Mouse (Mus musculus) CH12.LX (cell line): ENCODE results near the gene Cstb. TPM values are rescaled to one million over a fixed set of nuclear protein-coding genes. Genes with fewer than 3 reads are reported as not detected.
A peak's percentile ranks its signal among the peaks of the same experiment; 100 is the strongest.
"Not testable (repeated sequence)": the region's sequence is repeated elsewhere in the genome, so short reads cannot be mapped to it uniquely, and the experiment has no call there.

Source experiments
- DNase-seq: peaks from one replicate; pipeline ENCODE4 v3.0.0-alpha.2; 2013; ENCODE audit errors: extremely low read depth
- H3K27ac ChIP-seq: 2 replicates; pipeline ENCODE4 v1.5.1; 2012; ENCODE audit warnings: low read depth, mild to moderate bottlenecking, control low read depth, moderate library complexity; ENCODE audit not compliant: insufficient read depth
- H3K27me3 ChIP-seq: replicated peaks from 2 replicates; pipeline ENCODE3; 2012; ENCODE audit warnings: inconsistent platforms
- H3K36me3 ChIP-seq, 2 experiments: replicated peaks in 1 of 2; 2 replicates each; pipeline versions ENCODE3 to v1.6.1; 2012; ENCODE audit warnings: inconsistent platforms in 1 of 2, low read length in 1 of 2, mild to moderate bottlenecking in 1 of 2, mixed read lengths in 1 of 2, moderate library complexity in 1 of 2; ENCODE audit not compliant: control insufficient read depth in 1 of 2, insufficient read depth in 1 of 2
- H3K4me1 ChIP-seq, 2 experiments: 2 replicates each; pipeline ENCODE4 v1.6.1; 2012; ENCODE audit warnings: inconsistent platforms in 1 of 2, moderate library complexity in 1 of 2; ENCODE audit not compliant: insufficient read depth in 2 of 2, control insufficient read depth in 1 of 2
- H3K4me2 ChIP-seq: 2 replicates; pipeline ENCODE4 v1.6.1; 2012; ENCODE audit warnings: low read depth, mild to moderate bottlenecking, control low read depth; ENCODE audit not compliant: poor library complexity, insufficient read depth, severe bottlenecking
- H3K4me3 ChIP-seq, 3 experiments: fragments of 150-350 bp in 1 of 3; sonication (generic) in 1 of 3; replicated peaks in 1 of 3; 2 replicates each; pipeline versions ENCODE3 to v1.5.1; 2011 to 2012; ENCODE audit warnings: low read depth in 2 of 3, low read length in 2 of 3, mild to moderate bottlenecking in 2 of 3, moderate library complexity in 2 of 3, control low read depth in 1 of 3, improper control_type of control experiment in 1 of 3, inconsistent platforms in 1 of 3, mixed read lengths in 1 of 3; ENCODE audit not compliant: poor library complexity in 1 of 3
- H3K79me2 ChIP-seq: replicated peaks from 2 replicates; pipeline ENCODE4 v1.6.1; 2012; ENCODE audit warnings: mild to moderate bottlenecking, moderate library complexity; ENCODE audit not compliant: control insufficient read depth, poor library complexity, insufficient read depth, severe bottlenecking; ENCODE audit errors: extremely low read depth
- H3K9ac ChIP-seq: 2 replicates; pipeline ENCODE4 v1.6.1; 2012; ENCODE audit warnings: low read depth, mild to moderate bottlenecking, control low read depth, moderate library complexity; ENCODE audit not compliant: insufficient read depth
- H3K9me3 ChIP-seq: replicated peaks from 2 replicates; pipeline ENCODE3; 2012; ENCODE audit warnings: low read length, inconsistent platforms, mixed read lengths
- BHLHE40 ChIP-seq: IDR thresholded peaks from 2 replicates; pipeline ENCODE4 v1.6.1; 2011; ENCODE audit warnings: mild to moderate bottlenecking, low read depth, low read length, improper control_type of control experiment
- E2F4 ChIP-seq: IDR thresholded peaks from 2 replicates; pipeline ENCODE4 v1.6.1; 2011; ENCODE audit warnings: low read depth, low read length, improper control_type of control experiment; ENCODE audit not compliant: insufficient replicate concordance
- EP300 ChIP-seq: IDR thresholded peaks from 2 replicates; pipeline ENCODE4 v1.6.1; 2011; ENCODE audit warnings: low read length, improper control_type of control experiment
- ETS1 ChIP-seq: conservative IDR thresholded peaks from 2 replicates; pipeline ENCODE4 v1.6.1; 2012; ENCODE audit warnings: low read depth, mild to moderate bottlenecking, inconsistent platforms, low read length, improper control_type of control experiment, moderate library complexity
- GABPA ChIP-seq: IDR thresholded peaks from 2 replicates; pipeline ENCODE4 v1.6.1; 2012; ENCODE audit warnings: low read depth, low read length, improper control_type of control experiment, inconsistent platforms; ENCODE audit not compliant: insufficient replicate concordance
- IRF4 ChIP-seq: IDR thresholded peaks from 2 replicates; pipeline ENCODE4 v1.6.1; 2014; ENCODE audit warnings: low read depth, mild to moderate bottlenecking, inconsistent platforms, low read length, improper control_type of control experiment
- JUN ChIP-seq: IDR thresholded peaks from 2 replicates; pipeline ENCODE4 v1.6.1; 2011; ENCODE audit warnings: low read depth, mild to moderate bottlenecking, low read length, improper control_type of control experiment, moderate library complexity; ENCODE audit not compliant: insufficient read depth
- MAX ChIP-seq: IDR thresholded peaks from 2 replicates; pipeline ENCODE4 v1.6.1; 2011; ENCODE audit warnings: low read length, improper control_type of control experiment
- MAZ ChIP-seq: IDR thresholded peaks from 2 replicates; pipeline ENCODE4 v1.6.1; 2012; ENCODE audit warnings: low read depth, mild to moderate bottlenecking, inconsistent platforms, low read length, improper control_type of control experiment, moderate library complexity
- MEF2A ChIP-seq: IDR thresholded peaks from 2 replicates; pipeline ENCODE4 v1.6.1; 2014; ENCODE audit warnings: low read depth, mild to moderate bottlenecking, inconsistent platforms, low read length, improper control_type of control experiment, borderline replicate concordance
- MXI1 ChIP-seq: IDR thresholded peaks from 2 replicates; pipeline ENCODE4 v1.6.1; 2011; ENCODE audit warnings: mild to moderate bottlenecking, low read depth, low read length, improper control_type of control experiment
- MYC ChIP-seq: IDR thresholded peaks from 2 replicates; pipeline ENCODE4 v1.6.1; 2011; ENCODE audit warnings: low read depth, mild to moderate bottlenecking, improper control_type of control experiment, low read length
- NELFE ChIP-seq: IDR thresholded peaks from 2 replicates; pipeline ENCODE4 v1.6.1; 2011; ENCODE audit warnings: low read depth, low read length, improper control_type of control experiment
- NRF1 ChIP-seq: IDR thresholded peaks from 2 replicates; pipeline ENCODE4 v1.6.1; 2014; ENCODE audit warnings: low read depth, mild to moderate bottlenecking, inconsistent platforms, low read length, improper control_type of control experiment, moderate library complexity
- PAX5 ChIP-seq: IDR thresholded peaks from 2 replicates; pipeline ENCODE4 v1.6.1; 2012; ENCODE audit warnings: low read length, inconsistent platforms, mixed read lengths
- POLR2A ChIP-seq: IDR thresholded peaks from 2 replicates; pipeline ENCODE4 v1.6.1; 2011; ENCODE audit warnings: low read depth, mild to moderate bottlenecking, improper control_type of control experiment, low read length
- POLR2AphosphoS2 ChIP-seq: IDR thresholded peaks from 2 replicates; pipeline ENCODE4 v1.6.1; 2011; ENCODE audit warnings: low read depth, low read length, improper control_type of control experiment
- RAD21 ChIP-seq: IDR thresholded peaks from 2 replicates; pipeline ENCODE4 v1.6.1; 2011; ENCODE audit warnings: low read depth, mild to moderate bottlenecking, low read length, improper control_type of control experiment, moderate library complexity
- RCOR1 ChIP-seq: conservative IDR thresholded peaks from 2 replicates; pipeline ENCODE4 v1.6.1; 2012; ENCODE audit warnings: low read depth, mild to moderate bottlenecking, inconsistent platforms, low read length, improper control_type of control experiment
- SMC3 ChIP-seq: IDR thresholded peaks from 2 replicates; pipeline ENCODE4 v1.6.1; 2011; ENCODE audit warnings: low read depth, low read length, improper control_type of control experiment
- TBP ChIP-seq: conservative IDR thresholded peaks from 2 replicates; pipeline ENCODE4 v1.6.1; 2011; ENCODE audit warnings: low read depth, low read length, improper control_type of control experiment
- TCF12 ChIP-seq: IDR thresholded peaks from 2 replicates; pipeline ENCODE4 v1.6.1; 2014; ENCODE audit warnings: low read depth, mild to moderate bottlenecking, inconsistent platforms, low read length, improper control_type of control experiment
- UBTF ChIP-seq: IDR thresholded peaks from 2 replicates; pipeline ENCODE4 v1.6.1; 2012; ENCODE audit warnings: low read depth, mild to moderate bottlenecking, inconsistent platforms, low read length, improper control_type of control experiment, moderate library complexity
- ZC3H11A ChIP-seq: IDR thresholded peaks from 2 replicates; pipeline ENCODE4 v1.6.1; 2012; ENCODE audit warnings: low read depth, mild to moderate bottlenecking, inconsistent platforms, low read length, improper control_type of control experiment
- ZNF384 ChIP-seq: IDR thresholded peaks from 2 replicates; pipeline ENCODE4 v1.6.1; 2012; ENCODE audit warnings: low read depth, low read length, improper control_type of control experiment, inconsistent platforms
- dilution Hi-C: fragments of 300-500 bp; cut with MboI; formaldehyde crosslinking; loops from 2 replicates; pipeline ENCODE4 v1.14.3; 2020; ENCODE audit warnings: low sequenced_read_pairs; ENCODE audit not compliant: extremely low pct_unique_long_range_greater_than_20kb, extremely low pct_ligation_motif_present
- in situ Hi-C: fragments of 300-500 bp; cut with MboI; formaldehyde crosslinking; loops from 3 replicates; pipeline ENCODE4 v1.14.3; 2019; ENCODE audit warnings: low sequenced_read_pairs, low pct_ligation_motif_present, low pct_unique_long_range_greater_than_20kb, mixed read lengths
- polyA plus RNA-seq: library from polyadenylated mRNA; unstranded; fragments of >175 nt; gene quantifications from 2 replicates; pipeline ENCODE4 v1.2.1, GENCODE M21; 2012; ENCODE audit warnings: low read depth; ENCODE audit not compliant: insufficient read length
- total RNA-seq, 2 experiments: library from RNA; depleted of rRNA; stranded (reverse); fragments of 300-350 nt in 1 of 2; fragments of >200 nt in 1 of 2; gene quantifications; 2 replicates each; pipeline ENCODE4 v1.2.3; 2012 to 2014

Cstb gene
- total and polyA plus RNA-seq, 3 experiments = 139 to 226 (median 194) TPM

DNA sequence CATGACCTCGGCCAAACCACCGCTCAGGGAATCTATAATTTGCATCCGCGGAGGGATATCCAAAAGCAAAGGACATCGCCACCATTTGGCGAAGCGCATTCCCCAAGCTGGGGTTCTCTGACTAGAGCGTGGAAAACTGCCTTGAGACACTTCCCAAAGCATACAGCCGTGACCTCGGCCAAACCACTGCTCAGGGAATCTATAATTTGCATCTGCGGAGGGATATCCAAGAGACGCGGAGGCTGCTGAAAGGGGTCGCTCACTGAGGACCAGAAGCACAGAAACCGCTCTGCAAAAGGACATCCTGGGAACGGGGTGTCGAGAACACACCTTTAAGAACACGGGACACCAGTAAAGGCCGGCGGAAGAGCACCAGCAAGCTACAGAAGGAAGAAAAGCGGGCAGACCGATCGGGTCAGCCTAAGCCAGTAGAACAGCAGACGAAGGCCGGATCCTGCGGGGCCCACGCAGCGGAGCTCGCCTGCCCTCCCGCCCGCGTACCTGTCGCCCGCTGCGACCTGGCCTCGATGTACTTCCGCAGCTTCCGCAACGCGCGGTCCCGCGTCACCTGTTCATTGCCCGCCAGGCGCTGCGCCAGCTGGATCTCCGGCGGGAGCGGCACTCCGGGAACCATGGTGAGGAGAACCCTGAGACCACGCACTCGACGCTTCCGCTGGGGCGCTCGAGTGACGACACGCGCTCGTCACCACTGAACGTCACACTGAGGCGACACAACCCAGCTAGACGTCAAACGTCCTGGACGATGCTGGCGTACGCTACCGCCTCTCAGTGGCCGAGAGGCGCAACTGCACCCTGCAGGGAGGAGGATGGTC lies 12.9 kb upstream of the Cstb start, which contains the start of gene Rrp1 (continued):
- TF ChIP-seq NRF1 (peak; percentile 55; the same call in 1 of the 2 replicates), ETS1 (peak; percentile 78), SMC3 (peak; percentile 67), MAZ (peak; percentile 67; the same call in 1 of the 2 replicates), JUN (no peak), RAD21 (peak; percentile 55), PAX5 (no peak), MEF2A (peak; percentile 77; the same call in 1 of the 2 replicates), RCOR1 (peak; percentile 49; the same call in 1 of the 2 replicates), GABPA (peak; percentile 100), BHLHE40 (peak; percentile 36; the same call in 1 of the 2 replicates), MYC (peak; percentile 78; the same call in 1 of the 2 replicates), NELFE (peak; percentile 76), TBP (0 out of 2 replicates have a peak, but pooled peaks have one; percentile 23)

DNA sequence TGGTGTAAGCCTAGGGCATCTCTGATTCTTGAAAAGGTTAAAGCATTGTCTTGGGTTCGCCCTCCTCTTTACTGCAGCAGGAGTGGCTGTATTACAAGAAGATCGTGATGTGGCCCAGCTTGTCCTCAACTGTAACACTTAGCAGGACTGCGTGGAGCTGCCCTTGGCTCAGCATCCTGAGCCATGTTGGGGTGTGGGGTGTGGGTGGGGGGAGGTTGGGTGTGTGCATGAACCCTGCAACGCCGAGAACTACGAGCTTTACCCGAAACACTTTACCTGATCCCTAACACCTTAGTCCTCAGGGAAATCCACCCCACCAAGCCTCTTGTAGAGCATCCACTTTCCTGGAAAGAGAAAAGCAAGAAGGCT lies 12.3 kb upstream of the Cstb start:
- peaks cover 36% of the 10 kb centered on the region for H3K79me2 ChIP-seq
- TF ChIP-seq TCF12 (no peak), IRF4 (no peak), GABPA (no peak), UBTF (no peak), POLR2A (no peak), ZNF384 (no peak), POLR2AphosphoS2 (no peak), E2F4 (no peak), MAZ (no peak), MXI1 (no peak), JUN (no peak), MAX (no peak), EP300 (no peak), ZC3H11A (no peak)
- TF ChIP-seq, all 38 proteins: peak for 0
- H3K4me3 ChIP-seq = peak overlapping the region; percentile 97 to 99 (median 98)
- H3K4me2 ChIP-seq = peak overlapping the region; percentile 53
- DNase-seq = no peak
- H3K27me3 ChIP-seq = no peaks in the 10 kb centered on the region
- H3K9me3 ChIP-seq = no peaks in the 10 kb centered on the region
- in situ Hi-C loops = no loop called here
- peaks cover 4 to 47% of the 10 kb centered on the region in 2 experiments for H3K4me1 ChIP-seq
- H3K9ac ChIP-seq = 0 out of 2 replicates have a peak overlapping the region, but pooled peaks have one; percentile 11
- H3K27ac ChIP-seq = no peak overlapping the region
- H3K36me3 ChIP-seq = peaks cover 29 to 33% of the 10 kb centered on the region in 2 experiments
- dilution Hi-C loops = no loop called here

DNA sequence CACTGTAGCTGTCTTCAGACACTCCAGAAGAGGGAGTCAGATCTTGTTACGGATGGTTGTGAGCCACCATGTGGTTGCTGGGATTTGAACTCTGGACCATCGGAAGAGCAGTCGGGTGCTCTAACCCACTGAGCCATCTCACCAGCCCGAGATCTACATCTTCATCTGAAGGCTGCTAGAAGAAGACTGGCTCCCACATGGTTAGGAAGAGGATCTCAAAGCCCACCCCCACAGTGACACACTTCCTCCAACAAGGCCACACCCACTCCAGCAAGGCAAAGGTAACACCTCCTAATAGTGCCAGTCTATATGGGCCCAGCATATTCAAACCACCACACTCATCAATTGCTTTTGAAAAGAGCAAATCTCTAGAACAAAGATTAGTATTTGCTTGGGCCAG lies 10.5 kb upstream of the Cstb start:
- H3K4me2 ChIP-seq, H3K4me3 ChIP-seq, H3K9ac ChIP-seq, H3K27me3 ChIP-seq, DNase-seq, in situ Hi-C loops, H3K27ac ChIP-seq, dilution Hi-C loops, H3K9me3 ChIP-seq: not testable (repeated sequence)
- Histone ChIP-seq H3K4me1 (peaks cover 4 to 48% of the 10 kb centered on the region in 2 experiments), H3K79me2 (peaks cover 26% of the 10 kb centered on the region), H3K36me3 (peaks cover 11 to 15% of the 10 kb centered on the region in 2 experiments)
